Mouse (Mus musculus) liver, embryonic 15.5 days (tissue): ENCODE measurements around the gene Olfr615. TPM values are rescaled to one million over a fixed set of nuclear protein-coding genes. Genes with fewer than 3 reads are reported as not detected.

Experiments
- microRNA-seq: library from miRNA; unstranded; fragments of <30 nt; microRNA quantifications from one replicate; pipeline ENCODE4, GENCODE M21; 2016
- polyA plus RNA-seq: library from polyadenylated mRNA; unstranded; fragments of >200 nt; fragmentation: Nextera tagmentation; extraction: Ambion mirVana; gene quantifications from 2 replicates; pipeline ENCODE4 v1.2.1, GENCODE M21; 2015

Gene Olfr615
- polyA plus RNA-seq, 1 experiment from 2014 or later, result not detected

Small RNA genes within 50 kb of the gene (microRNA-seq; reads per million reads assigned to microRNA genes)
- gene Gm26506, result not detected

Other genes starting within 250 kb of the Olfr615 start
- not detected in 2 replicates for gene Olfr597, start 239.8 kb upstream of the Olfr615 start, polyA plus RNA-seq
- gene Olfr598, start 232.5 kb upstream of the Olfr615 start, polyA plus RNA-seq, result not detected in 2 replicates
- gene Olfr599, start 220.2 kb upstream of the Olfr615 start, polyA plus RNA-seq, result not detected in 2 replicates
- not detected in 2 replicates for gene Olfr600, start 206.4 kb upstream of the Olfr615 start, polyA plus RNA-seq
- gene Olfr601, start 193.4 kb upstream of the Olfr615 start, polyA plus RNA-seq, result not detected in 2 replicates
- gene Olfr603, start 169.9 kb upstream of the Olfr615 start, polyA plus RNA-seq, result not detected in 2 replicates
- gene Usp17lc, start 141.0 kb upstream of the Olfr615 start, polyA plus RNA-seq, result not detected in 2 replicates
- not detected in 2 replicates for gene Olfr605, start 110.6 kb upstream of the Olfr615 start, polyA plus RNA-seq
- gene Olfr606, start 107.0 kb upstream of the Olfr615 start, polyA plus RNA-seq, result not detected in 2 replicates
- gene Olfr607, start 91.9 kb upstream of the Olfr615 start, polyA plus RNA-seq, result not detected in 2 replicates
- not detected in 2 replicates for gene Olfr608, start 86.2 kb upstream of the Olfr615 start, polyA plus RNA-seq
- gene Olfr609, start 58.0 kb upstream of the Olfr615 start, polyA plus RNA-seq, result not detected in 2 replicates
- not detected in 2 replicates for gene Olfr610, start 44.0 kb upstream of the Olfr615 start, polyA plus RNA-seq
- not detected in 2 replicates for gene Olfr611, start 35.2 kb upstream of the Olfr615 start, polyA plus RNA-seq
- gene Olfr612, start 13.4 kb upstream of the Olfr615 start, polyA plus RNA-seq, result not detected in 2 replicates
- not detected in 2 replicates for gene Olfr613, start 8.0 kb upstream of the Olfr615 start, polyA plus RNA-seq
- gene Olfr616, start 13.1 kb downstream of the Olfr615 start, polyA plus RNA-seq, result not detected in 2 replicates
- not detected in 2 replicates for gene Olfr617, start 17.0 kb downstream of the Olfr615 start, polyA plus RNA-seq
- not detected in 2 replicates for gene Olfr618, start 34.0 kb downstream of the Olfr615 start, polyA plus RNA-seq
- not detected in 2 replicates for gene Olfr619, start 44.5 kb downstream of the Olfr615 start, polyA plus RNA-seq
- gene Olfr620, start 56.5 kb downstream of the Olfr615 start, polyA plus RNA-seq, result not detected in 2 replicates
- gene Olfr622, start 86.6 kb downstream of the Olfr615 start, polyA plus RNA-seq, result not detected in 2 replicates
- not detected in 2 replicates for gene Olfr623, start 107.6 kb downstream of the Olfr615 start, polyA plus RNA-seq
- 0.02 TPM in 2 replicates for gene Olfr624, start 115.1 kb downstream of the Olfr615 start, polyA plus RNA-seq
- not detected in 2 replicates for gene Olfr625-ps1, start 126.6 kb downstream of the Olfr615 start, polyA plus RNA-seq
- not detected in 2 replicates for gene Olfr243, start 158.6 kb downstream of the Olfr615 start, polyA plus RNA-seq
- not detected in 2 replicates for gene Olfr628, start 174.3 kb downstream of the Olfr615 start, polyA plus RNA-seq
- gene Olfr629, start 188.9 kb downstream of the Olfr615 start, polyA plus RNA-seq, result 0.08 TPM in 1 of 2 replicates, not detected in the other
- gene Olfr630, start 201.3 kb downstream of the Olfr615 start, polyA plus RNA-seq, result not detected in 2 replicates
- not detected in 2 replicates for gene Olfr69, start 215.5 kb downstream of the Olfr615 start, polyA plus RNA-seq
- gene Olfr68, start 223.6 kb downstream of the Olfr615 start, polyA plus RNA-seq, result not detected in 2 replicates
- gene Olfr67, start 235.7 kb downstream of the Olfr615 start, polyA plus RNA-seq, result not detected in 2 replicates